Mouse (Mus musculus): ENCODE data around the gene Zfp574. TPM values are rescaled to one million over a fixed set of nuclear protein-coding genes. Genes with fewer than 3 reads are reported as not detected.

The Zfp574 gene
- polyA plus RNA-seq, 1 experiment from 2014 or later: 11.6 TPM

- ATAC-seq: no peak
- Histone ChIP-seq H3K4me3 (ENCODE audit: low read depth, low read length) (no peak overlapping the region), H3K4me1 (replicated peaks; ENCODE audit: control insufficient read depth, insufficient read depth, low read length) (no peaks in the 10 kb centered on the region), H3K9me3 (ENCODE audit: control insufficient read depth) (no peaks in the 10 kb centered on the region), H3K9ac (ENCODE audit: low read depth, low read length) (no peak overlapping the region), H3K27ac (ENCODE audit: low read depth, low read length) (no peak overlapping the region), H3K27me3 (replicated peaks; ENCODE audit: control insufficient read depth, insufficient read depth, low read length) (no peaks in the 10 kb centered on the region), H3K4me2 (replicated peaks; ENCODE audit: low read depth) (no peak overlapping the region), H3K36me3 (ENCODE audit: control insufficient read depth, insufficient read depth) (peaks cover 17% of the 10 kb centered on the region)
- no peak for TF ChIP-seq CTCF (IDR thresholded peaks at IDR 0.05; ENCODE audit: low read depth)
- WGBS: 66% methylated on average over 10 of the region's 10 CpGs
These were observed 15.0 kb downstream of the Zfp574 start for GRCm38 (mm10) chr7:25087256-25087912.

GRCm38 (mm10) chr7:25087972-25088371 is 15.6 kb downstream of the Zfp574 start:
- H3K4me3 ChIP-seq (ENCODE audit: low read depth, low read length): no peak overlapping the region
- TF ChIP-seq CTCF (IDR thresholded peaks at IDR 0.05; ENCODE audit: low read depth): no peak
- H3K9ac ChIP-seq (ENCODE audit: low read depth, low read length): no peak overlapping the region
- no peaks in the 10 kb centered on the region for H3K4me1 ChIP-seq (replicated peaks; ENCODE audit: control insufficient read depth, insufficient read depth, low read length)
- H3K27me3 ChIP-seq (replicated peaks; ENCODE audit: control insufficient read depth, insufficient read depth, low read length): no peaks in the 10 kb centered on the region
- 59% methylated on average over 5 of the region's 5 CpGs for WGBS
- H3K36me3 ChIP-seq (ENCODE audit: control insufficient read depth, insufficient read depth): peaks cover 11% of the 10 kb centered on the region
- ATAC-seq: no peak
- no peak overlapping the region for H3K27ac ChIP-seq (ENCODE audit: low read depth, low read length)
- H3K9me3 ChIP-seq (ENCODE audit: control insufficient read depth): no peaks in the 10 kb centered on the region
- no peak overlapping the region for H3K4me2 ChIP-seq (replicated peaks; ENCODE audit: low read depth)

GRCm38 (mm10) chr7:25088531-25088930 is 16.2 kb downstream of the Zfp574 start:
- no peaks in the 10 kb centered on the region for H3K27me3 ChIP-seq (replicated peaks; ENCODE audit: control insufficient read depth, insufficient read depth, low read length)
- whole genome bisulfite sequencing: 33% methylated on average over 10 of the region's 10 CpGs
- no peak overlapping the region for H3K4me3 ChIP-seq (ENCODE audit: low read depth, low read length)
- no peak for TF ChIP-seq CTCF (IDR thresholded peaks at IDR 0.05; ENCODE audit: low read depth)
- no peak overlapping the region for H3K4me2 ChIP-seq (replicated peaks; ENCODE audit: low read depth)
- no peaks in the 10 kb centered on the region for H3K9me3 ChIP-seq (ENCODE audit: control insufficient read depth)
- no peak overlapping the region for H3K9ac ChIP-seq (ENCODE audit: low read depth, low read length)
- no peak for ATAC-seq
- no peaks in the 10 kb centered on the region for H3K4me1 ChIP-seq (replicated peaks; ENCODE audit: control insufficient read depth, insufficient read depth, low read length)
- no peak overlapping the region for H3K27ac ChIP-seq (ENCODE audit: low read depth, low read length)
- peaks cover 5% of the 10 kb centered on the region for H3K36me3 ChIP-seq (ENCODE audit: control insufficient read depth, insufficient read depth)

GRCm38 (mm10) chr7:25088968-25089367 is 16.6 kb downstream of the Zfp574 start:
- Histone ChIP-seq H3K4me3 (ENCODE audit: low read depth, low read length) (no peak overlapping the region), H3K9me3 (ENCODE audit: control insufficient read depth) (no peaks in the 10 kb centered on the region), H3K4me1 (replicated peaks; ENCODE audit: control insufficient read depth, insufficient read depth, low read length) (no peaks in the 10 kb centered on the region), H3K9ac (ENCODE audit: low read depth, low read length) (no peak overlapping the region), H3K36me3 (ENCODE audit: control insufficient read depth, insufficient read depth) (peaks cover under 1% of the 10 kb centered on the region), H3K27me3 (replicated peaks; ENCODE audit: control insufficient read depth, insufficient read depth, low read length) (no peaks in the 10 kb centered on the region), H3K27ac (ENCODE audit: low read depth, low read length) (no peak overlapping the region), H3K4me2 (replicated peaks; ENCODE audit: low read depth) (no peak overlapping the region)
- 32% methylated on average over 11 of the region's 11 CpGs for WGBS
- no peak for TF ChIP-seq CTCF (IDR thresholded peaks at IDR 0.05; ENCODE audit: low read depth)
- ATAC-seq: no peak

GRCm38 (mm10) chr7:25089875-25090274 is 17.5 kb downstream of the Zfp574 start:
- no peaks in the 10 kb centered on the region for H3K27me3 ChIP-seq (replicated peaks; ENCODE audit: control insufficient read depth, insufficient read depth, low read length)
- H3K27ac ChIP-seq (ENCODE audit: low read depth, low read length): no peak overlapping the region
- H3K4me3 ChIP-seq (ENCODE audit: low read depth, low read length): no peak overlapping the region
- no peaks in the 10 kb centered on the region for H3K4me1 ChIP-seq (replicated peaks; ENCODE audit: control insufficient read depth, insufficient read depth, low read length)
- H3K9me3 ChIP-seq (ENCODE audit: control insufficient read depth): no peaks in the 10 kb centered on the region
- WGBS: 36% methylated on average over 10 of the region's 10 CpGs
- no peak overlapping the region for H3K9ac ChIP-seq (ENCODE audit: low read depth, low read length)
- H3K36me3 ChIP-seq (ENCODE audit: control insufficient read depth, insufficient read depth): no peaks in the 10 kb centered on the region
- ATAC-seq: no peak
- no peak overlapping the region for H3K4me2 ChIP-seq (replicated peaks; ENCODE audit: low read depth)
- TF ChIP-seq CTCF (IDR thresholded peaks at IDR 0.05; ENCODE audit: low read depth): no peak

GRCm38 (mm10) chr7:25098169-25098568 is 25.8 kb downstream of the Zfp574 start:
- H3K9ac ChIP-seq (ENCODE audit: low read depth, low read length): no peak overlapping the region
- no peak for ATAC-seq

More at GRCm38 (mm10) chr7:25098169-25098568, 25.8 kb downstream of the Zfp574 start:
- H3K27me3 ChIP-seq (replicated peaks; ENCODE audit: control insufficient read depth, insufficient read depth, low read length): no peaks in the 10 kb centered on the region
- no peaks in the 10 kb centered on the region for H3K4me1 ChIP-seq (replicated peaks; ENCODE audit: control insufficient read depth, insufficient read depth, low read length)
- H3K36me3 ChIP-seq (ENCODE audit: control insufficient read depth, insufficient read depth): no peaks in the 10 kb centered on the region
- H3K9me3 ChIP-seq (ENCODE audit: control insufficient read depth): no peaks in the 10 kb centered on the region
- 76% methylated on average over 3 of the region's 3 CpGs for WGBS
- H3K4me2 ChIP-seq (replicated peaks; ENCODE audit: low read depth): no peak overlapping the region
- H3K4me3 ChIP-seq (ENCODE audit: low read depth, low read length): no peak overlapping the region
- no peak for TF ChIP-seq CTCF (IDR thresholded peaks at IDR 0.05; ENCODE audit: low read depth)
- H3K27ac ChIP-seq (ENCODE audit: low read depth, low read length): no peak overlapping the region
